Mouse (Mus musculus): ENCODE data around the gene Borcs5.

Borcs5 gene

GRCm38 (mm10) chr6:134753858-134754257, 114.5 kb downstream of the Borcs5 start:
- in situ Hi-C loops (cut with MboI, MseI), result no loop called here

DNA sequence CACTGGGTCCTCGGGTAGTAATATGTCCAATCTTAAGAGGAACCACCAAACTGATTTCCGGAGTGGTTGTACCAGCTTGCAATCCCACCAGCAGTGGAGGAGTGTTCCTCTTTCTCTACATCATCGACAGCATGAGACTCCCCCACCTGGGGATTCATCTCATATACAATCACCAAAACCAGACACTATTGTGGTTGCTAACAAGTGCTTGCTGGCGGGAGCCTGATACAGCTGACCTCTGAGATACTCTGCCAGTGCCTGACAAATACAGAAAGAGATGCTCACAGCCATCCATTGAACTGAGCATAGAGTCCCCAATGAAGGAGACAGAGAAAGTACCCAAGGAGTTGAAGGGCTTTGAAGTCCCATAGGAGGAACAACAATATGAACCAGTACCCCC, 116.7 kb downstream of the Borcs5 start:
- in situ Hi-C loops (cut with MboI, MseI), result no loop called here

Measured in T-helper 2 cell (primary cell).